Mouse (Mus musculus) cerebellum, adult 9-10 months (tissue): ENCODE measurements around the gene Styx.
"Not testable (repeated sequence)": the region's sequence is repeated elsewhere in the genome, so short reads cannot be mapped to it uniquely, and the experiment has no call there.

Experiments used
- DNase-seq: peaks from one replicate; pipeline ENCODE4 v3.0.0; 2022

Gene Styx

GRCm38 (mm10) chr14:45439387-45439786, 88.5 kb downstream of the Styx start:
- DNase-seq = no peak

- no peak for DNase-seq
These were observed 90.4 kb downstream of the Styx start for GRCm38 (mm10) chr14:45441291-45441690.

GRCm38 (mm10) chr14:45442781-45443560, 92.1 kb downstream of the Styx start:
- DNase-seq = no peak

- DNase-seq = no peak
These were observed 94.0 kb downstream of the Styx start for GRCm38 (mm10) chr14:45444870-45445269.

GRCm38 (mm10) chr14:45445445-45445844, 94.6 kb downstream of the Styx start:
- DNase-seq = no peak

GRCm38 (mm10) chr14:45446777-45447176, 95.9 kb downstream of the Styx start:
- no peak for DNase-seq

GRCm38 (mm10) chr14:45451090-45451489, 100.2 kb downstream of the Styx start:
- DNase-seq = no peak

GRCm38 (mm10) chr14:45452148-45452547, 101.3 kb downstream of the Styx start:
- DNase-seq = no peak

- peak; percentile 53 for DNase-seq
These were observed 102.1 kb downstream of the Styx start for GRCm38 (mm10) chr14:45452861-45453512.

GRCm38 (mm10) chr14:45453538-45454233, 102.8 kb downstream of the Styx start:
- peak; percentile 36 for DNase-seq

- DNase-seq = no peak
These were observed 105.0 kb downstream of the Styx start for GRCm38 (mm10) chr14:45455651-45456501.

GRCm38 (mm10) chr14:45456502-45456846, 105.6 kb downstream of the Styx start:
- no peak for DNase-seq

GRCm38 (mm10) chr14:45457003-45457402, 106.1 kb downstream of the Styx start:
- no peak for DNase-seq

GRCm38 (mm10) chr14:45459877-45460276, 109.0 kb downstream of the Styx start:
- DNase-seq = no peak

GRCm38 (mm10) chr14:45460491-45460890, 109.6 kb downstream of the Styx start:
- no peak for DNase-seq

GRCm38 (mm10) chr14:45461945-45462344, 111.1 kb downstream of the Styx start:
- DNase-seq = no peak

GRCm38 (mm10) chr14:45462374-45462773, 111.5 kb downstream of the Styx start:
- no peak for DNase-seq

- no peak for DNase-seq
These were observed 112.1 kb downstream of the Styx start for GRCm38 (mm10) chr14:45462875-45463475.

GRCm38 (mm10) chr14:45463599-45463998, 112.7 kb downstream of the Styx start:
- DNase-seq = no peak

- DNase-seq = no peak
These were observed 113.4 kb downstream of the Styx start for GRCm38 (mm10) chr14:45464036-45465035.

GRCm38 (mm10) chr14:45466371-45466770, 115.5 kb downstream of the Styx start:
- not testable (repeated sequence) for DNase-seq
